Mouse (Mus musculus): ENCODE results near the gene Olfr943. TPM values are rescaled to one million over a fixed set of nuclear protein-coding genes. Genes with fewer than 3 reads are reported as not detected.

The Olfr943 gene
- 0.01 TPM in 1 of 2 replicates, not detected in the other for polyA plus RNA-seq (2015; fragmentation: Nextera tagmentation; extraction: Ambion mirVana)

DNA sequence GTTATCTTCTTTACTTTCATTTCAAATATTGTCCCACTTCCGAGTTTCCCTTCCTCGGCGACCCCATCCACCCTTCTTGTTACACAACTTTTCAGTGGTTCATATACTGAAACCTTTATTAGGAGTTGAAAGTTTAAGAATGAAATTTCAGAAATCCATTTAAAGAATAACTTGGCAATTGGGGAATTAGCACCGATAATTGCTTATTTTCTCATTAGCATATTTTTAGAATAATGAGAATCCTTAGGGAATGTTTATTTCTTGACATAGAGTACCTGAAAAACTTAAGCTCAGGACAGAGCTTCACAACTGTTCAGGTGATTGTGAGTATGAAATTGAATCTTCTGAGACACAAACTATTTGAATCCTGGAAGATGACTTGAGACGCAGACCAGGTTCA is at the start of gene Olfr943:
TSS of gene Olfr943 (plus strand) at position 301 of the 400 bp plus-strand sequence.
- TF ChIP-seq CTCF (IDR thresholded peaks at IDR 0.05; ENCODE audit: low read depth), result no peak
- no peak for TF ChIP-seq EP300 (optimal IDR thresholded peaks at IDR 0.05)
- DNase-seq (ENCODE audit: low spot score), result no peak
- H3K27me3 ChIP-seq (ENCODE audit: control insufficient read depth, insufficient read depth, low read length), result no peaks in the 10 kb centered on the region
- 85% methylated on average over 5 of the region's 5 CpGs for WGBS
- H3K36me3 ChIP-seq (ENCODE audit: control insufficient read depth, insufficient read depth, low read length), result no peaks in the 10 kb centered on the region
- H3K4me3 ChIP-seq (ENCODE audit: low read depth, low read length), result no peak within 1 kb of the TSS
- no peak for ATAC-seq (ENCODE audit: low FRiP score, low TSS enrichment)
- no peaks in the 10 kb centered on the region for H3K4me1 ChIP-seq (replicated peaks; ENCODE audit: control insufficient read depth, insufficient read depth)
- H3K9ac ChIP-seq (ENCODE audit: low read length), result no peak within 1 kb of the TSS
- H3K4me2 ChIP-seq (replicated peaks; ENCODE audit: low read depth), result no peak within 1 kb of the TSS
- no peak within 1 kb of the TSS for H3K27ac ChIP-seq (replicated peaks)
- H3K9me3 ChIP-seq (ENCODE audit: control insufficient read depth, low read length), result no peaks in the 10 kb centered on the region

DNA sequence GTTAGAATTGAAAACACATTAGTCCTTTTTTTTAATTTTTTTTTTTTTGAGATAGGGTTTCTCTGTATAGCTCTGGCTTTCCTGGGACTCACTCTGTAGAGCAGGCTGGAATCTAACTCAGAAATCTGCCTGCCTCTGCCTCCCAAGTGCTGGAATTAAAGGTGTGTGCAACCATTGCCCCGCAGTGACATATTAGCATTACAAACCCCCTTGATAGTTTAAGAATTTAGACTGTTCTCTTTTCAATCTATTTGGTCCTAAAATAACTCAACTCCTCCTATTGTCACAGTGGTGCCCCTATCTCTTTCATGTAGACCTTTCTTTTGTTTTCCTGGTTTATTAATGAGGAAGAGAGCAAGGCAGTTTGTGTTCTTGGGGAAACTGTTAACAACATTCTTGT is 38.8 kb upstream of the Olfr943 start:
- H3K36me3 ChIP-seq (ENCODE audit: control insufficient read depth, insufficient read depth, low read length), result no peaks in the 10 kb centered on the region
- WGBS, result 77% methylated on average over 1 of the region's 1 CpGs
- no peak for ATAC-seq (ENCODE audit: low FRiP score, low TSS enrichment)
- TF ChIP-seq EP300 (optimal IDR thresholded peaks at IDR 0.05) (no peak), CTCF (IDR thresholded peaks at IDR 0.05; ENCODE audit: low read depth) (no peak)
- DNase-seq (ENCODE audit: low spot score), result no peak
- no peak overlapping the region for H3K4me3 ChIP-seq (ENCODE audit: low read depth, low read length)
- H3K9ac ChIP-seq (ENCODE audit: low read length), result no peak overlapping the region
- no peaks in the 10 kb centered on the region for H3K4me1 ChIP-seq (replicated peaks; ENCODE audit: control insufficient read depth, insufficient read depth)
- no peaks in the 10 kb centered on the region for H3K27me3 ChIP-seq (ENCODE audit: control insufficient read depth, insufficient read depth, low read length)
- no peaks in the 10 kb centered on the region for H3K9me3 ChIP-seq (ENCODE audit: control insufficient read depth, low read length)
- no peak overlapping the region for H3K4me2 ChIP-seq (replicated peaks; ENCODE audit: low read depth)
- no peak overlapping the region for H3K27ac ChIP-seq (replicated peaks)

DNA sequence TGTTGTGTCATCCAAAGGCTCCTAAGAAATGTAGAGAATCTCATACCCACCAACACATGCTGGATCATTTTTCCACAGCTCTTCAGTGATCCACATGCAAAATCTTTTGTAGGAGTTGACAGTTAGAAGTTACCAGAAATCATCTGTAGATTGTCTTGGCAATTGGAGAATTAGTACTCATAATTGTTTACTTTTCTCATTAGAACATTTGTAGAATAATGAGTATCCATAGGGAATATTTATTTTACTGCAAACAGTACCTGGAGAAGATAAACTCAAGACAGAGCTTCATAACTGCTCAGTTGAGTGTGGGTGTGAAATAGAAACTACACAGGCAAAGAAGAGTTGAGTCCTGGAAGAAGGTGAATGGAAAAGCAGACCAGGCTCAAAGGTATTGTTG is 38.3 kb upstream of the Olfr943 start, which contains the start of gene Olfr27:
TSS of gene Olfr27 (plus strand) at position 301 of the 400 bp plus-strand sequence.
- no peak within 1 kb of the TSS for H3K4me3 ChIP-seq (ENCODE audit: low read depth, low read length)
- H3K36me3 ChIP-seq (ENCODE audit: control insufficient read depth, insufficient read depth, low read length), result no peaks in the 10 kb centered on the region
- no peak within 1 kb of the TSS for H3K4me2 ChIP-seq (replicated peaks; ENCODE audit: low read depth)
- H3K27me3 ChIP-seq (ENCODE audit: control insufficient read depth, insufficient read depth, low read length), result no peaks in the 10 kb centered on the region
- no peaks in the 10 kb centered on the region for H3K9me3 ChIP-seq (ENCODE audit: control insufficient read depth, low read length)
- TF ChIP-seq CTCF (IDR thresholded peaks at IDR 0.05; ENCODE audit: low read depth) (no peak), EP300 (optimal IDR thresholded peaks at IDR 0.05) (no peak)
- ATAC-seq (ENCODE audit: low FRiP score, low TSS enrichment) (no peak), DNase-seq (ENCODE audit: low spot score) (no peak)
- no peak within 1 kb of the TSS for H3K9ac ChIP-seq (ENCODE audit: low read length)
- no peaks in the 10 kb centered on the region for H3K4me1 ChIP-seq (replicated peaks; ENCODE audit: control insufficient read depth, insufficient read depth)
- H3K27ac ChIP-seq (replicated peaks), result no peak within 1 kb of the TSS

DNA sequence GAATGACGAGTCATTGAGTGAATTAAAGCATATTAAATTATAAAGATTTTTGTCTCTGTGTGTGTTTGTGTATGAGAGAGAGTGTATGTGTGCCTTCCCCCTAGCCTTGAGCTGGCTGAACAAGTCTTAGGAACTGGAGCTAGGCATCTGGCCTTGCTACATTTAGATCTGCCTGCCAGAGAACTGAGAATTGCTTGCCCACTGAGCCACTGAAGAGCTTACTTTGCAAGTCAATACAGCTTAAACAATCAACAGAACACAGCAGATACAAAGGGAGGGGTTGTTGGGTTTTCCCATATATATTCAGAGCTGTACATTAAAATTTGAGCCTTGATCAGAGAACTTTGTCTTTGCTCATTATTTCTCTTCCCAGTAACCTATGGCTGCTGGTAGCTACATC is 13.7 kb upstream of the Olfr943 start:
- H3K9ac ChIP-seq (ENCODE audit: low read length), result no peak overlapping the region
- no peak overlapping the region for H3K4me3 ChIP-seq (ENCODE audit: low read depth, low read length)
- WGBS, result 66% methylated on average over 1 of the region's 1 CpGs
- DNase-seq (ENCODE audit: low spot score) (no peak), ATAC-seq (ENCODE audit: low FRiP score, low TSS enrichment) (no peak)
- no peaks in the 10 kb centered on the region for H3K4me1 ChIP-seq (replicated peaks; ENCODE audit: control insufficient read depth, insufficient read depth)
- H3K4me2 ChIP-seq (replicated peaks; ENCODE audit: low read depth), result no peak overlapping the region
- H3K9me3 ChIP-seq (ENCODE audit: control insufficient read depth, low read length), result no peaks in the 10 kb centered on the region
- TF ChIP-seq CTCF (IDR thresholded peaks at IDR 0.05; ENCODE audit: low read depth), result no peak
- TF ChIP-seq EP300 (optimal IDR thresholded peaks at IDR 0.05), result no peak
- H3K27ac ChIP-seq (replicated peaks), result no peak overlapping the region
- no peaks in the 10 kb centered on the region for H3K36me3 ChIP-seq (ENCODE audit: control insufficient read depth, insufficient read depth, low read length)
- no peaks in the 10 kb centered on the region for H3K27me3 ChIP-seq (ENCODE audit: control insufficient read depth, insufficient read depth, low read length)

DNA sequence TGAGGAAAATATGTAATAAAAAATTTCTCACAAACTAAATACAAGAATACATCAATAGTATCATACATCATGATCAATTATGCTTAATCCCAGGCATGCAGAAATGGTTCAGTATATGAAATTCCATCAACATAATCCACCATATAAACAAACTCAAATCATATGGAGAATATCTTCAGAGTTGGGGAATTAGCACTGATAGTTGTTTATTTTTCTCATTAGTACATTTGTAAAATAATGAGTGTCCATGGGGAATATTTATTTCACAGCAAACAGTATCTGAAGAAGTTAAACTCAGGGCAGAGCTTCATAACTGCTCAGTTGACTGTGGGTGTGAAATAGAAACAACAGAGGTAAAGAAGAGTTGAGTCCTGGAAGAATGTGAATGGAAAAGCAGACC is 35.5 kb downstream of the Olfr943 start, which contains the start of gene Olfr944:
TSS of gene Olfr944 (plus strand) at position 301 of the 400 bp plus-strand sequence.
- no peak for DNase-seq (ENCODE audit: low spot score)
- Histone ChIP-seq H3K9me3 (ENCODE audit: control insufficient read depth, low read length) (no peaks in the 10 kb centered on the region), H3K27ac (replicated peaks) (no peak within 1 kb of the TSS), H3K4me3 (ENCODE audit: low read depth, low read length) (no peak within 1 kb of the TSS), H3K9ac (ENCODE audit: low read length) (no peak within 1 kb of the TSS), H3K36me3 (ENCODE audit: control insufficient read depth, insufficient read depth, low read length) (no peaks in the 10 kb centered on the region), H3K27me3 (ENCODE audit: control insufficient read depth, insufficient read depth, low read length) (no peaks in the 10 kb centered on the region), H3K4me2 (replicated peaks; ENCODE audit: low read depth) (no peak within 1 kb of the TSS), H3K4me1 (replicated peaks; ENCODE audit: control insufficient read depth, insufficient read depth) (no peaks in the 10 kb centered on the region)
- TF ChIP-seq CTCF (IDR thresholded peaks at IDR 0.05; ENCODE audit: low read depth) (no peak), EP300 (optimal IDR thresholded peaks at IDR 0.05) (no peak)
- ATAC-seq (ENCODE audit: low FRiP score, low TSS enrichment), result no peak

Other genes starting within 250 kb of the Olfr943 start
- not detected in 2 replicates for gene Olfr930, start 236.5 kb upstream of the Olfr943 start, polyA plus RNA-seq (2015; fragmentation: Nextera tagmentation; extraction: Ambion mirVana)
- gene Olfr933, start 194.0 kb upstream of the Olfr943 start, polyA plus RNA-seq (2015; fragmentation: Nextera tagmentation; extraction: Ambion mirVana), result not detected in 2 replicates
- not detected in 2 replicates for gene Olfr934, start 178.0 kb upstream of the Olfr943 start, polyA plus RNA-seq (2015; fragmentation: Nextera tagmentation; extraction: Ambion mirVana)
- gene Olfr935, start 166.6 kb upstream of the Olfr943 start, polyA plus RNA-seq (2015; fragmentation: Nextera tagmentation; extraction: Ambion mirVana), result not detected in 2 replicates
- gene Olfr146, start 142.9 kb upstream of the Olfr943 start, polyA plus RNA-seq (2015; fragmentation: Nextera tagmentation; extraction: Ambion mirVana), result not detected in 2 replicates
- gene Olfr937, start 101.4 kb upstream of the Olfr943 start, polyA plus RNA-seq (2015; fragmentation: Nextera tagmentation; extraction: Ambion mirVana), result not detected in 2 replicates
- not detected in 2 replicates for gene Olfr938, start 87.4 kb upstream of the Olfr943 start, polyA plus RNA-seq (2015; fragmentation: Nextera tagmentation; extraction: Ambion mirVana)
- gene Olfr27, start 38.2 kb upstream of the Olfr943 start, polyA plus RNA-seq (2015; fragmentation: Nextera tagmentation; extraction: Ambion mirVana), result not detected in 2 replicates
- not detected in 2 replicates for gene Olfr944, start 35.6 kb downstream of the Olfr943 start, polyA plus RNA-seq (2015; fragmentation: Nextera tagmentation; extraction: Ambion mirVana)
- not detected in 2 replicates for gene Olfr1537, start 83.7 kb downstream of the Olfr943 start, polyA plus RNA-seq (2015; fragmentation: Nextera tagmentation; extraction: Ambion mirVana)
- not detected in 2 replicates for gene Olfr945, start 110.5 kb downstream of the Olfr943 start, polyA plus RNA-seq (2015; fragmentation: Nextera tagmentation; extraction: Ambion mirVana)
- not detected in 2 replicates for gene Olfr948, start 159.7 kb downstream of the Olfr943 start, polyA plus RNA-seq (2015; fragmentation: Nextera tagmentation; extraction: Ambion mirVana)
- gene Olfr951, start 221.1 kb downstream of the Olfr943 start, polyA plus RNA-seq (2015; fragmentation: Nextera tagmentation; extraction: Ambion mirVana), result not detected in 2 replicates

Measured in stomach, postnatal 0 days (tissue).